Mouse (Mus musculus): Measurements from ENCODE around the gene Gal3st1. TPM values are rescaled to one million over a fixed set of nuclear protein-coding genes. Genes with fewer than 3 reads are reported as not detected.

Gene Gal3st1
- polyA plus RNA-seq, 1 experiment from 2014 or later, result 2.3 TPM

DNA sequence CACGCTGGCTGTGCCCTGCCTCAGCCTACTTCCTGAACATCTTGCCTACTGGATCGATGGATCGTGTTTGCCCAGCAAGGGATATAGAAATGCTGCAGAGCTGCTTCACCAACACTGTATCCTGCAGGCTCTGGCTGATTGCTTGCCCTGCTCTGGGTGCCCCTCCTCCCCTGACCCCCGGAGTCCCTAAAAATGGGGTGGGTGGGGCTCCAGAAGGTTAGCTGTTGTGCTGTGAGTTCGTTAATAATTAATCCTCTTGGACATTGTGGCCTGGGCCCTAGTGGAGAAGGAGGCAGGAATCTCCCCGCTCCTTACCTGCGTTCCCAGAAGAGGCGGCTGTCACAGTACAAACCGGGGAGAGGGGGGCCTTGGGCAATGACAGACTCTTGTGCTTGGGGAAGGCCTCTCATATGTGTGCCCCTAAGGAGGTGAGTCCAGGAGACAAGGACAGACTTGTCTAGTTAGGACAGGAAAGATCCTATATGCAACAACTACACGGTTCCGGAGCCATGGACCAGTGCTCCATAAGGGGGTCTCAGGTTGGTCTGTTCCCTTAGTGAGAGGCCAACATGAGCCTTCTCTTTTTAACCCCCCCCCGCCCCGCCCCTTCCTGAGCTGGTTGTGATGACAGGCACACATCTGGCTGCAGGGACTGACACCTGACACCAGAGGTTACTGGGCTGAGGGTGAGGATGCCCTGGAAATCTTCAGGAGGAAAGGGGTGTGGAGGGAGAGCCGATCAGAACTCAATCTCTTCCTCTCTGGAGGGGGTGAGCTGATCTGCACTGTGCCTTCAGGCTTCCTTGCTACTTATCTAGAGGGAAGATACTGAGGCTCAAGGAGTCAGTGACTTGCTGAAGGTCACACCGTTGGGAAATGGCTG, 668 bp downstream of the Gal3st1 start:
- H3K27me3 ChIP-seq, result peaks cover 12% of the 10 kb centered on the region
- peaks cover 22% of the 10 kb centered on the region for H3K36me3 ChIP-seq
- ATAC-seq (ENCODE audit: insufficient number of reproducible peaks, insufficient read depth, low FRiP score, low TSS enrichment, low read depth), result 0 out of 2 replicates have a peak, but pooled peaks have one; percentile 62
- peaks cover 14% of the 10 kb centered on the region for H3K4me1 ChIP-seq
- no peak overlapping the region for H3K27ac ChIP-seq
- WGBS, result 7% methylated on average over 15 of the region's 15 CpGs
- no peaks in the 10 kb centered on the region for H3K9me3 ChIP-seq
- peak overlapping the region; percentile 71 for H3K4me2 ChIP-seq
- H3K9ac ChIP-seq, result peak overlapping the region; percentile 67
- peak overlapping the region; percentile 45 for H3K4me3 ChIP-seq

- Histone ChIP-seq H3K27ac (no peak overlapping the region), H3K27me3 (peaks cover 7% of the 10 kb centered on the region), H3K36me3 (no peaks in the 10 kb centered on the region), H3K4me2 (no peak overlapping the region), H3K4me1 (no peaks in the 10 kb centered on the region), H3K9me3 (no peaks in the 10 kb centered on the region), H3K9ac (no peak overlapping the region), H3K4me3 (no peak overlapping the region)
- no peak for ATAC-seq (ENCODE audit: insufficient number of reproducible peaks, insufficient read depth, low FRiP score, low TSS enrichment, low read depth)
- 53% methylated on average over 3 of the region's 3 CpGs for WGBS
These were observed 6.3 kb downstream of the Gal3st1 start for GRCm38 (mm10) chr11:3989748-3990147.

- H3K9ac ChIP-seq, result no peak overlapping the region
- peaks cover 30% of the 10 kb centered on the region for H3K27me3 ChIP-seq
- no peaks in the 10 kb centered on the region for H3K9me3 ChIP-seq
- no peak for ATAC-seq (ENCODE audit: insufficient number of reproducible peaks, insufficient read depth, low FRiP score, low TSS enrichment, low read depth)
- 69% methylated on average over 6 of the region's 6 CpGs for WGBS
- H3K4me2 ChIP-seq, result no peak overlapping the region
- H3K27ac ChIP-seq, result no peak overlapping the region
- peaks cover 4% of the 10 kb centered on the region for H3K4me1 ChIP-seq
- H3K4me3 ChIP-seq, result no peak overlapping the region
- H3K36me3 ChIP-seq, result no peaks in the 10 kb centered on the region
These were observed 9.7 kb downstream of the Gal3st1 start for GRCm38 (mm10) chr11:3993132-3993531.

GRCm38 (mm10) chr11:3993914-3994313, 10.5 kb downstream of the Gal3st1 start:
- 74% methylated on average over 6 of the region's 6 CpGs for WGBS
- Histone ChIP-seq H3K27ac (no peak overlapping the region), H3K4me2 (no peak overlapping the region), H3K27me3 (peaks cover 38% of the 10 kb centered on the region), H3K9ac (no peak overlapping the region), H3K4me3 (no peak overlapping the region), H3K36me3 (no peaks in the 10 kb centered on the region), H3K4me1 (peaks cover 10% of the 10 kb centered on the region), H3K9me3 (no peaks in the 10 kb centered on the region)
- no peak for ATAC-seq (ENCODE audit: insufficient number of reproducible peaks, insufficient read depth, low FRiP score, low TSS enrichment, low read depth)

DNA sequence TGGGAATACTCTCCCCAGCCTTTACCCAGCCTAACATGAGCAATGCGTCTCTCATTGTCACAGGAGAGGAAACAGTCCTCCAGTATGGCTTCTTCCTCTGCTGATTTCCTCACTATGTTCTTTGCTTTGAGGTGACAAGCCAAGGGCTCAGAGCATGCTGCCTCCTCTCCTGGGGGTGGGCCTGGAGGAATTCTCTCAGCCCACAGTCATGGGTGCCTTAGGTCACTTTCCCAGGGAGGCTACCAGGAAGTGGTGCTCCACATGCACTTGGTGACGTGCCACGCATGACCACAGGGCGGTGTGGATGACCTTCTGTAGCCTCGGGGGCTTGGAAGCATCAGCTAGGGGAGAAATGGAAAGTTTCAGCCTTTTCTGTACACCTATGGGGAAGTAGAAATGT, 12.1 kb downstream of the Gal3st1 start:
- ATAC-seq (ENCODE audit: insufficient number of reproducible peaks, insufficient read depth, low FRiP score, low TSS enrichment, low read depth), result no peak
- H3K9ac ChIP-seq, result no peak overlapping the region
- no peaks in the 10 kb centered on the region for H3K9me3 ChIP-seq
- no peaks in the 10 kb centered on the region for H3K36me3 ChIP-seq
- 77% methylated on average over 5 of the region's 5 CpGs for WGBS
- H3K4me3 ChIP-seq, result no peak overlapping the region
- peaks cover 54% of the 10 kb centered on the region for H3K27me3 ChIP-seq
- H3K4me2 ChIP-seq, result no peak overlapping the region
- H3K4me1 ChIP-seq, result peaks cover 10% of the 10 kb centered on the region
- H3K27ac ChIP-seq, result no peak overlapping the region

DNA sequence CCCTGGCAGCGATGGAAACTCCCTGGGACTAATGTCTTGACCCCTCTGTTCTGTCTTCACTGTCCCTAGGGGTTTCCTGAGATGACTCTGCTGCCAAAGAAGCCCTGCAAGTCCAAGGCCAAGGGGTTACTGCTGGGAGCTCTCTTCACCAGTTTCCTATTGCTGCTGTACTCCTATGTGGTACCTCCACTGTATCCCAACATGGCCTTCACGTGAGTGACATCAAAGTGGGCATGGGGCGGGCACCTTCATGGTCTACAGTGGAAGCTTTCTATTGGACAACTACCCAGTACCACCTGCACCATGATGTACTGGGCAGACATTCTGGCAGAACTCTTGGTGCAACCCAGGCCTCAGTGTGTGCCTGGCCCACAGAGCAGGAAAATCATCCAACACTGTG, 13.4 kb downstream of the Gal3st1 start:
- H3K9ac ChIP-seq, result no peak overlapping the region
- H3K4me1 ChIP-seq, result peaks cover 10% of the 10 kb centered on the region
- WGBS, result 87% methylated on average over 3 of the region's 3 CpGs
- peaks cover 58% of the 10 kb centered on the region for H3K27me3 ChIP-seq
- no peak overlapping the region for H3K4me2 ChIP-seq
- no peak overlapping the region for H3K27ac ChIP-seq
- no peak for ATAC-seq (ENCODE audit: insufficient number of reproducible peaks, insufficient read depth, low FRiP score, low TSS enrichment, low read depth)
- no peak overlapping the region for H3K4me3 ChIP-seq
- H3K9me3 ChIP-seq, result no peaks in the 10 kb centered on the region
- no peaks in the 10 kb centered on the region for H3K36me3 ChIP-seq

- ATAC-seq (ENCODE audit: insufficient number of reproducible peaks, insufficient read depth, low FRiP score, low TSS enrichment, low read depth), result no peak
- Histone ChIP-seq H3K36me3 (no peaks in the 10 kb centered on the region), H3K9ac (peak overlapping the region; percentile 52), H3K4me1 (peaks cover 10% of the 10 kb centered on the region), H3K9me3 (no peaks in the 10 kb centered on the region), H3K4me3 (peak overlapping the region; percentile 39), H3K27me3 (peaks cover 51% of the 10 kb centered on the region), H3K27ac (no peak overlapping the region), H3K4me2 (peak overlapping the region; percentile 65)
- WGBS, result 5% methylated on average over 66 of the region's 66 CpGs
These were observed 14.7 kb downstream of the Gal3st1 start for GRCm38 (mm10) chr11:3997978-3998720.

GRCm38 (mm10) chr11:3999547-3999946, 16.1 kb downstream of the Gal3st1 start:
- 39% methylated on average over 5 of the region's 5 CpGs for WGBS
- peaks cover 51% of the 10 kb centered on the region for H3K27me3 ChIP-seq
- no peak overlapping the region for H3K4me2 ChIP-seq
- H3K4me1 ChIP-seq, result peaks cover 10% of the 10 kb centered on the region
- no peak overlapping the region for H3K27ac ChIP-seq
- H3K36me3 ChIP-seq, result no peaks in the 10 kb centered on the region
- ATAC-seq (ENCODE audit: insufficient number of reproducible peaks, insufficient read depth, low FRiP score, low TSS enrichment, low read depth), result no peak
- no peaks in the 10 kb centered on the region for H3K9me3 ChIP-seq
- no peak overlapping the region for H3K4me3 ChIP-seq
- no peak overlapping the region for H3K9ac ChIP-seq

DNA sequence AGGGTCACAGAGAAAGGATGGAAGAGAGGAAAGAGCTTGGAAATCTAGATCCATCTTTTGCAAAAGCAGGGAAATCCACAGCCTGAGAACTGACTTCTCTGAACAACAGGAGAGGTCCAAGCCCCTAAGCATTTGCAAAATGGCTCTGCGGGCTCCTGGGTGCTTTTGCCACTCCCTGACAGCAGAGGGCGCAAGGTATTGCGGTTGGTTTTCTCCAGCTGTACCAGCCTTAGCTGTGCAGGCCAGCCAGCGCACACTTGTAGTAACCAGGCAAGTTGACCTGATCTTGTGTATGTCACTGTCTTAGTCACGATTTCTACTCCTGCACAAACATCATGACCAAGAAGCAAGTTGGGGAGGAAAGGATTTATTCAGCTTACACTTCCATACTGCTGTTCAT, 18.2 kb downstream of the Gal3st1 start:
- Histone ChIP-seq H3K4me2 (no peak overlapping the region), H3K9ac (no peak overlapping the region), H3K4me1 (peaks cover 10% of the 10 kb centered on the region), H3K36me3 (no peaks in the 10 kb centered on the region), H3K27ac (no peak overlapping the region), H3K4me3 (no peak overlapping the region), H3K27me3 (peaks cover 43% of the 10 kb centered on the region), H3K9me3 (no peaks in the 10 kb centered on the region)
- no peak for ATAC-seq (ENCODE audit: insufficient number of reproducible peaks, insufficient read depth, low FRiP score, low TSS enrichment, low read depth)
- WGBS, result 7% methylated on average over 5 of the region's 5 CpGs

- Histone ChIP-seq H3K4me3 (no peak overlapping the region), H3K27ac (no peak overlapping the region), H3K27me3 (peaks cover 6% of the 10 kb centered on the region), H3K4me1 (no peaks in the 10 kb centered on the region), H3K9me3 (no peaks in the 10 kb centered on the region), H3K4me2 (no peak overlapping the region), H3K36me3 (no peaks in the 10 kb centered on the region), H3K9ac (no peak overlapping the region)
- ATAC-seq (ENCODE audit: insufficient number of reproducible peaks, insufficient read depth, low FRiP score, low TSS enrichment, low read depth), result no peak
- 63% methylated on average over 5 of the region's 5 CpGs for WGBS
These were observed 21.9 kb downstream of the Gal3st1 start for GRCm38 (mm10) chr11:4005220-4005805.

DNA sequence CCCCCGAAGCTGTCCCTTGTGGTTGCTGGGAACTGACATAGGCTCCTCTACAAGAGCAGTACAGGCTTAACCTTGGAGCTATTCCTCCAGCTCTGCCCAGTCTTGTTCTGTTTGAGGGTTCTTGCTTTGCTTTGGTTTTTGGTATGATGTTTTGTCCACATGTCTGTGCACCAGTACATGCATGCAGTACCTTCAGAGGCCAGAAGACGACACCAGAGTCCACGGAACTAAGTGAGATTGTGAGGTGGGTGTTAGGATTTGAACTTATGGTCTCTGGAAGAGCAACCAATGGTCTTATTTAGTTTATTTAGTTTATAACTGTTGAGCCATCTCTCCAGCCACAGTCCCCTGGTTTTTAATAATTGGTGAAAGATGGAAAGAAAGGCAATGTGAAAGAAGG, 23.0 kb downstream of the Gal3st1 start:
- ATAC-seq (ENCODE audit: insufficient number of reproducible peaks, insufficient read depth, low FRiP score, low TSS enrichment, low read depth), result no peak
- H3K4me3 ChIP-seq, result no peak overlapping the region
- H3K9ac ChIP-seq, result no peak overlapping the region
- 85% methylated on average over 3 of the region's 3 CpGs for WGBS
- H3K27me3 ChIP-seq, result no peaks in the 10 kb centered on the region
- H3K27ac ChIP-seq, result no peak overlapping the region
- no peaks in the 10 kb centered on the region for H3K9me3 ChIP-seq
- H3K36me3 ChIP-seq, result no peaks in the 10 kb centered on the region
- H3K4me1 ChIP-seq, result no peaks in the 10 kb centered on the region
- no peak overlapping the region for H3K4me2 ChIP-seq
